Mouse (Mus musculus): ENCODE measurements around the gene Trim33. TPM values are rescaled to one million over a fixed set of nuclear protein-coding genes. Genes with fewer than 3 reads are reported as not detected.
A peak's percentile ranks its signal among the peaks of the same experiment; 100 is the strongest.

Trim33 gene
- polyA plus RNA-seq, 1 experiment from 2014 or later: 39.0 TPM

GRCm38 (mm10) chr3:103401342-103402098 lies 122.4 kb downstream of the Trim33 start:
- H3K4me1 ChIP-seq (ENCODE audit: control insufficient read depth, insufficient read depth, low read length): peaks cover 20% of the 10 kb centered on the region
- H3K4me3 ChIP-seq (replicated peaks; ENCODE audit: low read depth, low read length): no peak overlapping the region
- no peaks in the 10 kb centered on the region for H3K27me3 ChIP-seq (ENCODE audit: control insufficient read depth, insufficient read depth, low read length)
- peak overlapping the region; percentile 84 for H3K27ac ChIP-seq (replicated peaks; ENCODE audit: low read depth, low read length)
- H3K9ac ChIP-seq (replicated peaks; ENCODE audit: low read length): no peak overlapping the region; the same call in 1 of the 2 replicates
- no peaks in the 10 kb centered on the region for H3K9me3 ChIP-seq (ENCODE audit: control insufficient read depth, low read length)
- ATAC-seq (ENCODE audit: low FRiP score, low TSS enrichment) (peak; percentile 83), DNase-seq (peak; percentile 81)
- WGBS: 27% methylated on average over 17 of the region's 17 CpGs
- peak overlapping the region; percentile 21; the same call in 1 of the 2 replicates for H3K4me2 ChIP-seq (ENCODE audit: low read length)
- H3K36me3 ChIP-seq (ENCODE audit: control insufficient read depth, insufficient read depth, low read length): no peaks in the 10 kb centered on the region

- ATAC-seq (ENCODE audit: low FRiP score, low TSS enrichment) (peak; percentile 86), DNase-seq (peak; percentile 80)
- Histone ChIP-seq H3K4me1 (ENCODE audit: control insufficient read depth, insufficient read depth, low read length) (peaks cover 20% of the 10 kb centered on the region), H3K27me3 (ENCODE audit: control insufficient read depth, insufficient read depth, low read length) (no peaks in the 10 kb centered on the region), H3K36me3 (ENCODE audit: control insufficient read depth, insufficient read depth, low read length) (no peaks in the 10 kb centered on the region), H3K4me3 (replicated peaks; ENCODE audit: low read depth, low read length) (no peak overlapping the region), H3K4me2 (ENCODE audit: low read length) (0 out of 2 replicates have a peak overlapping the region, but pooled peaks have one; percentile 1), H3K9me3 (ENCODE audit: control insufficient read depth, low read length) (no peaks in the 10 kb centered on the region), H3K9ac (replicated peaks; ENCODE audit: low read length) (no peak overlapping the region), H3K27ac (replicated peaks; ENCODE audit: low read depth, low read length) (peak overlapping the region; percentile 76)
- 5% methylated on average over 10 of the region's 10 CpGs for WGBS
Observed at GRCm38 (mm10) chr3:103402212-103402611, 123.1 kb downstream of the Trim33 start.

GRCm38 (mm10) chr3:103405135-103405534 lies 126.0 kb downstream of the Trim33 start:
- no peak overlapping the region for H3K27ac ChIP-seq (replicated peaks; ENCODE audit: low read depth, low read length)
- H3K9me3 ChIP-seq (ENCODE audit: control insufficient read depth, low read length): no peaks in the 10 kb centered on the region
- 80% methylated on average over 2 of the region's 2 CpGs for WGBS
- DNase-seq (no peak), ATAC-seq (ENCODE audit: low FRiP score, low TSS enrichment) (no peak)
- no peaks in the 10 kb centered on the region for H3K36me3 ChIP-seq (ENCODE audit: control insufficient read depth, insufficient read depth, low read length)
- peaks cover 20% of the 10 kb centered on the region for H3K4me1 ChIP-seq (ENCODE audit: control insufficient read depth, insufficient read depth, low read length)
- no peak overlapping the region for H3K4me3 ChIP-seq (replicated peaks; ENCODE audit: low read depth, low read length)
- H3K27me3 ChIP-seq (ENCODE audit: control insufficient read depth, insufficient read depth, low read length): no peaks in the 10 kb centered on the region
- H3K4me2 ChIP-seq (ENCODE audit: low read length): no peak overlapping the region
- H3K9ac ChIP-seq (replicated peaks; ENCODE audit: low read length): no peak overlapping the region

- Histone ChIP-seq H3K9me3 (ENCODE audit: control insufficient read depth, low read length) (no peaks in the 10 kb centered on the region), H3K27ac (replicated peaks; ENCODE audit: low read depth, low read length) (no peak overlapping the region), H3K27me3 (ENCODE audit: control insufficient read depth, insufficient read depth, low read length) (no peaks in the 10 kb centered on the region), H3K4me2 (ENCODE audit: low read length) (no peak overlapping the region), H3K9ac (replicated peaks; ENCODE audit: low read length) (no peak overlapping the region), H3K36me3 (ENCODE audit: control insufficient read depth, insufficient read depth, low read length) (no peaks in the 10 kb centered on the region), H3K4me3 (replicated peaks; ENCODE audit: low read depth, low read length) (no peak overlapping the region), H3K4me1 (ENCODE audit: control insufficient read depth, insufficient read depth, low read length) (peaks cover 19% of the 10 kb centered on the region)
- no peak for DNase-seq
- WGBS: 88% methylated on average over 11 of the region's 11 CpGs
- ATAC-seq (ENCODE audit: low FRiP score, low TSS enrichment): no peak
Observed at GRCm38 (mm10) chr3:103405871-103406765, 127.0 kb downstream of the Trim33 start.

Other genes with a start within 250 kb of the Trim33 start
- 95.7 and 95.8 TPM in 2 replicates for gene Nras, start 221.0 kb upstream of the Trim33 start, polyA plus RNA-seq (2014; fragmentation: Nextera tagmentation; extraction: Ambion mirVana)
- gene Ampd1, start 205.3 kb upstream of the Trim33 start, polyA plus RNA-seq (2014; fragmentation: Nextera tagmentation; extraction: Ambion mirVana): not detected in 2 replicates
- 0.84 and 0.97 TPM in 2 replicates for gene Dennd2c, start 176.7 kb upstream of the Trim33 start, polyA plus RNA-seq (2014; fragmentation: Nextera tagmentation; extraction: Ambion mirVana)
- 221 and 246 TPM in 2 replicates for gene Bcas2, start 107.6 kb upstream of the Trim33 start, polyA plus RNA-seq (2014; fragmentation: Nextera tagmentation; extraction: Ambion mirVana)

Data from midbrain, embryonic 14.5 days (tissue).